Mouse (Mus musculus) intestine, embryonic 15.5 days (tissue): Measurements from ENCODE around the gene Nudcd3. TPM values are rescaled to one million over a fixed set of nuclear protein-coding genes. Genes with fewer than 3 reads are reported as not detected.

Source experiments
- ATAC-seq: fragments of 200-750 bp; cut with Nextera tagmentation; 2 replicates; pipeline ENCODE4 v1.8.0; 2017; ENCODE audit warnings: moderate TSS enrichment, moderate library complexity
- H3K27ac ChIP-seq: fragments of 300-500 bp; sonication (generic); 2 replicates; pipeline ENCODE4 v1.5.1; 2015; ENCODE audit warnings: mild to moderate bottlenecking, inconsistent platforms
- H3K27me3 ChIP-seq: fragments of 300-500 bp; sonication (generic); replicated peaks from 2 replicates; pipeline ENCODE4 v1.6.1; 2015; ENCODE audit warnings: inconsistent platforms
- H3K36me3 ChIP-seq: fragments of 300-500 bp; sonication (generic); 2 replicates; pipeline ENCODE4 v1.6.1; 2015; ENCODE audit warnings: inconsistent platforms
- H3K4me1 ChIP-seq: fragments of 300-500 bp; sonication (generic); replicated peaks from 2 replicates; pipeline ENCODE4 v1.6.1; 2015; ENCODE audit warnings: inconsistent platforms
- H3K4me2 ChIP-seq: fragments of 300-500 bp; sonication (generic); replicated peaks from 2 replicates; pipeline ENCODE4 v1.6.1; 2015; ENCODE audit warnings: mild to moderate bottlenecking, inconsistent platforms
- H3K4me3 ChIP-seq: fragments of 300-500 bp; sonication (generic); replicated peaks from 2 replicates; pipeline ENCODE4 v1.5.1; 2015; ENCODE audit warnings: inconsistent platforms
- H3K9ac ChIP-seq: fragments of 300-500 bp; sonication (generic); 2 replicates; pipeline ENCODE4 v1.6.1; 2015; ENCODE audit warnings: inconsistent platforms
- H3K9me3 ChIP-seq: fragments of 300-500 bp; sonication (generic); 2 replicates; pipeline ENCODE4 v1.6.1; 2016; ENCODE audit warnings: inconsistent platforms
- WGBS: fragments of 180-500 bp; shearing (Covaris S2); methylation state at CpG from one replicate; pipeline ENCODE4 v1.1.7; 2015; 5-methylcytosine and 5-hydroxymethylcytosine counted together
- polyA plus RNA-seq: library from polyadenylated mRNA; unstranded; fragments of >200 nt; fragmentation: Nextera tagmentation; extraction: Ambion mirVana; gene quantifications from 2 replicates; pipeline ENCODE4 v1.2.1, GENCODE M21; 2015

The Nudcd3 gene
- polyA plus RNA-seq, 1 experiment from 2014 or later, result 36.6 TPM

GRCm38 (mm10) chr11:6065046-6065521, 135.1 kb downstream of the Nudcd3 start:
- no peak overlapping the region for H3K27ac ChIP-seq
- H3K36me3 ChIP-seq, result no peaks in the 10 kb centered on the region
- under 1% methylated on average over 55 of the region's 55 CpGs for WGBS
- no peaks in the 10 kb centered on the region for H3K9me3 ChIP-seq
- peak overlapping the region; percentile 93 for H3K4me2 ChIP-seq
- peaks cover 10% of the 10 kb centered on the region; the same call in 1 of the 2 replicates for H3K4me1 ChIP-seq
- peak; percentile 18; the same call in 1 of the 2 replicates for ATAC-seq
- H3K4me3 ChIP-seq, result peak overlapping the region; percentile 52
- peaks cover 72% of the 10 kb centered on the region for H3K27me3 ChIP-seq
- H3K9ac ChIP-seq, result peak overlapping the region; percentile 37

GRCm38 (mm10) chr11:6064215-6065045, 135.8 kb downstream of the Nudcd3 start:
- H3K9me3 ChIP-seq, result no peaks in the 10 kb centered on the region
- H3K4me3 ChIP-seq, result peak overlapping the region; percentile 52
- H3K4me2 ChIP-seq, result peak overlapping the region; percentile 93
- no peak overlapping the region for H3K27ac ChIP-seq
- H3K9ac ChIP-seq, result peak overlapping the region; percentile 37
- ATAC-seq, result no peak
- peaks cover 69% of the 10 kb centered on the region for H3K27me3 ChIP-seq
- no peaks in the 10 kb centered on the region for H3K36me3 ChIP-seq
- 5% methylated on average over 30 of the region's 30 CpGs for WGBS
- H3K4me1 ChIP-seq, result peaks cover 10% of the 10 kb centered on the region; the same call in 1 of the 2 replicates

GRCm38 (mm10) chr11:6063501-6064214, 136.6 kb downstream of the Nudcd3 start:
- Histone ChIP-seq H3K4me3 (no peak overlapping the region), H3K27ac (no peak overlapping the region), H3K4me1 (peaks cover 10% of the 10 kb centered on the region; the same call in 1 of the 2 replicates), H3K27me3 (peaks cover 62% of the 10 kb centered on the region), H3K36me3 (no peaks in the 10 kb centered on the region), H3K9me3 (no peaks in the 10 kb centered on the region), H3K9ac (no peak overlapping the region), H3K4me2 (peak overlapping the region; percentile 93)
- WGBS, result 40% methylated on average over 17 of the region's 17 CpGs
- ATAC-seq, result no peak

GRCm38 (mm10) chr11:6063065-6063464, 137.2 kb downstream of the Nudcd3 start:
- H3K9me3 ChIP-seq, result no peaks in the 10 kb centered on the region
- no peak overlapping the region for H3K27ac ChIP-seq
- no peak overlapping the region for H3K4me2 ChIP-seq
- WGBS, result 84% methylated on average over 7 of the region's 7 CpGs
- no peak overlapping the region for H3K9ac ChIP-seq
- no peak for ATAC-seq
- H3K4me3 ChIP-seq, result no peak overlapping the region
- H3K36me3 ChIP-seq, result no peaks in the 10 kb centered on the region
- peaks cover 10% of the 10 kb centered on the region; the same call in 1 of the 2 replicates for H3K4me1 ChIP-seq
- H3K27me3 ChIP-seq, result peaks cover 58% of the 10 kb centered on the region

- peaks cover 50% of the 10 kb centered on the region for H3K27me3 ChIP-seq
- no peak overlapping the region for H3K9ac ChIP-seq
- H3K4me3 ChIP-seq, result no peak overlapping the region
- no peak overlapping the region for H3K4me2 ChIP-seq
- H3K4me1 ChIP-seq, result peaks cover 10% of the 10 kb centered on the region; the same call in 1 of the 2 replicates
- WGBS, result 89% methylated on average over 11 of the region's 11 CpGs
- H3K36me3 ChIP-seq, result no peaks in the 10 kb centered on the region
- H3K27ac ChIP-seq, result no peak overlapping the region
- no peaks in the 10 kb centered on the region for H3K9me3 ChIP-seq
- no peak for ATAC-seq
Observed at GRCm38 (mm10) chr11:6062329-6062728, 137.9 kb downstream of the Nudcd3 start.

GRCm38 (mm10) chr11:6061891-6062290, 138.3 kb downstream of the Nudcd3 start:
- no peak for ATAC-seq
- H3K27ac ChIP-seq, result no peak overlapping the region
- H3K4me3 ChIP-seq, result no peak overlapping the region
- H3K9ac ChIP-seq, result no peak overlapping the region
- H3K4me1 ChIP-seq, result peaks cover 10% of the 10 kb centered on the region; the same call in 1 of the 2 replicates
- peaks cover 46% of the 10 kb centered on the region for H3K27me3 ChIP-seq
- H3K36me3 ChIP-seq, result no peaks in the 10 kb centered on the region
- H3K4me2 ChIP-seq, result no peak overlapping the region
- no peaks in the 10 kb centered on the region for H3K9me3 ChIP-seq
- WGBS, result 75% methylated on average over 5 of the region's 5 CpGs

GRCm38 (mm10) chr11:6059162-6059561, 141.1 kb downstream of the Nudcd3 start:
- no peak overlapping the region for H3K27ac ChIP-seq
- peaks cover 18% of the 10 kb centered on the region for H3K27me3 ChIP-seq
- H3K36me3 ChIP-seq, result no peaks in the 10 kb centered on the region
- no peak overlapping the region for H3K4me2 ChIP-seq
- no peak overlapping the region for H3K9ac ChIP-seq
- ATAC-seq, result no peak
- H3K4me1 ChIP-seq, result 0 out of 2 replicates have a peak, but pooled peaks cover 2% of the 10 kb centered on the region
- H3K4me3 ChIP-seq, result no peak overlapping the region
- H3K9me3 ChIP-seq, result no peaks in the 10 kb centered on the region
- WGBS, result 92% methylated on average over 10 of the region's 10 CpGs

Other genes starting within 250 kb of the Nudcd3 start
- gene Ykt6, start 244.7 kb downstream of the Nudcd3 start, polyA plus RNA-seq, result 48.7 and 51.8 TPM in 2 replicates
- 5.3 and 5.9 TPM in 2 replicates for gene Camk2b, start 134.1 kb downstream of the Nudcd3 start, polyA plus RNA-seq
- 0.38 and 0.44 TPM in 2 replicates for gene A730071L15Rik, start 386 bp downstream of the Nudcd3 start, polyA plus RNA-seq
- gene Npc1l1, start 29.7 kb upstream of the Nudcd3 start, polyA plus RNA-seq, result 10.3 and 13.8 TPM in 2 replicates
- gene Ddx56, start 67.4 kb upstream of the Nudcd3 start, polyA plus RNA-seq, result 100 and 106 TPM in 2 replicates
- gene Tmed4, start 74.5 kb upstream of the Nudcd3 start, polyA plus RNA-seq, result 129 and 137 TPM in 2 replicates
- 134 and 144 TPM in 2 replicates for gene Ogdh, start 91.2 kb upstream of the Nudcd3 start, polyA plus RNA-seq
- gene Zmiz2, start 188.7 kb upstream of the Nudcd3 start, polyA plus RNA-seq, result 9.2 and 10.9 TPM in 2 replicates
- gene Ppia, start 215.0 kb upstream of the Nudcd3 start, polyA plus RNA-seq, result 5,895 and 6,298 TPM in 2 replicates
- 424 and 429 TPM in 2 replicates for gene H2afv, start 244.0 kb upstream of the Nudcd3 start, polyA plus RNA-seq